Mouse (Mus musculus) frontal cortex, postnatal 10 days (tissue): Measurements from ENCODE around the gene Rassf3.

Experiments
- DNase-seq, 2 experiments: peaks; one replicate each; pipeline ENCODE4 v3.0.0; 2022; ENCODE audit warnings: low spot score in 2 of 2, mixed read lengths in 1 of 2

The Rassf3 gene

DNA sequence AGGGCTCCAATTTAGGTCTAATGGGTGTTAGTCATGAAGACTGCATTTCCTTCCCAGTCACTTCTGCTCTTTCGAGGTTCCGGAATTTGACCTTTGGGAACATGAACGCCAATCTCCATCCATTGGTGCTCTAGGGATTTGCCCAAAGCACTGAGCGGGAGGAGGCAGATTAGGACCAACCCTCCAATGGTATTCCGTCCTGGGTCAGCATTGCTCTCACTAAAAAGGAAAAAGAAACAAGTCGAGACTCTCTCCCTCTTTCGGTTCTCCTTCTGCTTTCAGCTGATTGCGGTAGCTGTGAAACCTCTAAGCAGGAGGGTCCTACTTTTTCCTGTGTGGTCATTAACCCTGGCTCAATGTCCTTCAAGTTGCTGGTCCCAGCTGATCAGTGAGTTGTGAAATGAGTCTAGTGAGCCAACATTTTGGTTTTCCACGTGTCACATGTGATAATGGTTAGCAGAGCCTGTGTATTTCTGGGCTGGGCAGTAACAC is 110.3 kb downstream of the Rassf3 start:
- DNase-seq: no peak

GRCm38 (mm10) chr10:121364801-121365564 is 111.2 kb downstream of the Rassf3 start, which contains the start of gene Gns:
Gns (plus strand) TSS chr10:121365090.
- DNase-seq: peak; percentile 56 to 84

GRCm38 (mm10) chr10:121364306-121364705 is 111.8 kb downstream of the Rassf3 start:
- no peak for DNase-seq

GRCm38 (mm10) chr10:121363201-121363600 is 112.9 kb downstream of the Rassf3 start:
- DNase-seq: no peak

DNA sequence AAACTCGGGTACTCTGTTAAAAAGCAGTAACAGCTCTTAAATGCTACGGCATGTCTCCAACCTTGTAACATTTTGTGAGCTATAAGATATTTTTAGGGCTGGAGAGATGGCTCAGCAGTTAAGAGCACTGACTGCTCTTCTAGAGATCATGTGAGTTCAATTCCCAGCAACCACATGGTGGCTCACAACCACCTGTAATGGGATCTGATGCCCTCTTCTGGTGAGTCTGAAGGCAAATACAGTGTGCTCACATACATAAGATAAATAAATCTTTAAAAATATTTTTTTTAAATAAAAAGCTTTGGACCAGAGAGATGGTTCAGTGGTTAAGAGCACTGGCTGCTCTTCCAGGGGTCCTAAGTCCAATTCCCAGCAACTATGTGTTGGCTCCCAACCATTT is 115.8 kb downstream of the Rassf3 start:
- no peak for DNase-seq
